Mouse (Mus musculus): ENCODE data around the gene Cyfip2. TPM values are rescaled to one million over a fixed set of nuclear protein-coding genes. Genes with fewer than 3 reads are reported as not detected.

Gene Cyfip2
- polyA plus RNA-seq, 1 experiment from 2014 or later, result 17.7 TPM

DNA sequence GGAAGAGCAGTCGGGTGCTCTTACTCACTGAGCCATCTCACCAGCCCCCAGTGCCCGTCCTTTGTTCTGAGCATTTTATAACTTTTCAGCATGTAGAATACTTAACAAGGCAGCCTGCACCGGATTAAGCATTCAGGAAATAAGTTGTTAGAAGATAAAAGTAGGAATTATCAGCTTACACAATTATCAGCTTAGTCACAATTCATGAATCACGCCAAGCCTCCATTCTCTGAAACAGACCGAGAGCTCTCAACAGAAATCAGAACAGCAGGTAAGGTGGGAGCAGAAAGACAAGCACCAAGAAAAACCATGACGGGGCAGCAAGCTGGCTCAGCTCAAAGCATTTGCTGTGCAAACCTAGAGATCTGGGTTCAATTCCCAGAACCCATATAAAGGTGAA, 12.8 kb downstream of the Cyfip2 start:
- WGBS, result 78% methylated on average over 6 of the region's 6 CpGs
- no peak overlapping the region for H3K9ac ChIP-seq (replicated peaks; ENCODE audit: low read length)
- H3K9me3 ChIP-seq (ENCODE audit: low read length), result no peaks in the 10 kb centered on the region
- H3K4me3 ChIP-seq (ENCODE audit: low read length), result no peak overlapping the region
- no peak overlapping the region for H3K4me2 ChIP-seq (replicated peaks; ENCODE audit: low read depth, low read length)
- no peaks in the 10 kb centered on the region for H3K36me3 ChIP-seq (ENCODE audit: insufficient read depth, low read length)
- no peak overlapping the region for H3K27ac ChIP-seq (ENCODE audit: low read length)
- no peak for ATAC-seq (ENCODE audit: low FRiP score, low TSS enrichment)
- no peaks in the 10 kb centered on the region for H3K27me3 ChIP-seq (ENCODE audit: insufficient read depth, low read length)
- peaks cover 16% of the 10 kb centered on the region for H3K4me1 ChIP-seq (ENCODE audit: insufficient read depth, low read length)

DNA sequence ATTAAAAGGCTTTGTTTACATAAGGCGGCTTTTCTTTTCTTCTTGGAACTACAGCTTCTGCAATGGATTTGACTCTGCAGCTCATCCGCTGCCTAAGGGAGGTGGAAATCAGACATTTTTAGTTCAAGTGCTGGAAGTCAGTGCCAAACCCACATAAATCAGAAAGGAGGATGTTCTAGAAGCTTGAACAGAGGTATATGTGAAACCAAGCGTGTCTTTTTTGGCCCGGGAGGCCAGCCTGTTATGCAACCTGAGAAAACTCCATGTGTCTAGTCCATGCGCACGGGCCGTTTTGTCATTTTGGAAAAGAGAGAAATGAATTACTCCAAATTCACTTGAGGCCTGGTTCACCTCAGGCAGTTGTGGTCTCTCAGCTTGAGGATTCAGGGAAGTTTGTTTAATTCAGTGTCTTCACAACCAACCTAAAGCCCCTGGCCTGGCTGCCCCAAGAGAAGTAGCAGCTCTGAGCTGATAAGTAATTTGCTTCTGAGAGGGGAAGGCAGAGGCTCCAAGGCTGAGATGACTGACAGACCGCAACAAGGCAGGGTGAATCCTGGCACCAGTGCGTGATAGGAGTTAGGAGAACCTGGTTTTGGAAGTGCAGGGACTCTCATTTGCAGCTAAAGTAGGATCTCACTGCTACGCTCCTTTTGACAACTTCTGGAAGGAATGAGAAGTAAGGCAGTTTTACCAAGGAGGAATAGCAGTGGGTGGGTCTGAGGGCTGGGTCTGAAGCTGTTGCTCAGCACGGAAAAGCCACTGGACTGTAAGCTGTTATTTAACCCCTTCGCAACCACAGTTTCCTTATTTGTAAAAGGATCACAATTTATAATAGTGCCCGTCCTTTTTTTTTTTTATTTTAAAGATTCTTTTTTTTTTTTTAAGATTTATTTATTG, 13.5 kb downstream of the Cyfip2 start:
- no peaks in the 10 kb centered on the region for H3K36me3 ChIP-seq (ENCODE audit: insufficient read depth, low read length)
- H3K4me3 ChIP-seq (ENCODE audit: low read length), result no peak overlapping the region
- H3K27me3 ChIP-seq (ENCODE audit: insufficient read depth, low read length), result no peaks in the 10 kb centered on the region
- peak; percentile 47; the same call in 1 of the 2 replicates for ATAC-seq (ENCODE audit: low FRiP score, low TSS enrichment)
- H3K4me1 ChIP-seq (ENCODE audit: insufficient read depth, low read length), result peaks cover 22% of the 10 kb centered on the region
- no peak overlapping the region for H3K9ac ChIP-seq (replicated peaks; ENCODE audit: low read length)
- H3K27ac ChIP-seq (ENCODE audit: low read length), result peak overlapping the region; percentile 3; the same call in 1 of the 2 replicates
- no peak overlapping the region for H3K4me2 ChIP-seq (replicated peaks; ENCODE audit: low read depth, low read length)
- H3K9me3 ChIP-seq (ENCODE audit: low read length), result no peaks in the 10 kb centered on the region
- WGBS, result 41% methylated on average over 13 of the region's 13 CpGs

DNA sequence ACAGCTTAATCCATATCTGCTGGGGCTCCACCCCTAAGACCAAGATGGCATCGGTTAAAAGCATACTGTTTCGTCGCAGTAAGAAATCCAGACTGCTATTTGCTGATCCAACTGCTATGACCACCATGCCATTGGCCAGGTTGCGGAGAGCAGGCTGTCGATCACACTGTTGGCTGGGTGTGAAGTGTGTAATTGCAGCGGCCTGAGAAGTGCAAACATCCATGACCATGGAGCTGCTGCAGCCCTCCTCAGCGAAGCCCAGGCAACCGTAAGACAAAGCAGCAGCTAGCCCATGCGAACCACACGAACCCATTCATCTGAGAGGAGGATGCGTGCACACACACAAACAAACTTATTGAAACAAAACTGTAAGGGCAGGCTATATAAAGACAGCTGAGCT, 18.3 kb downstream of the Cyfip2 start:
- Histone ChIP-seq H3K4me1 (ENCODE audit: insufficient read depth, low read length) (peaks cover 33% of the 10 kb centered on the region), H3K4me3 (ENCODE audit: low read length) (no peak overlapping the region), H3K36me3 (ENCODE audit: insufficient read depth, low read length) (no peaks in the 10 kb centered on the region), H3K9ac (replicated peaks; ENCODE audit: low read length) (no peak overlapping the region), H3K9me3 (ENCODE audit: low read length) (no peaks in the 10 kb centered on the region), H3K27me3 (ENCODE audit: insufficient read depth, low read length) (no peaks in the 10 kb centered on the region), H3K27ac (ENCODE audit: low read length) (no peak overlapping the region), H3K4me2 (replicated peaks; ENCODE audit: low read depth, low read length) (no peak overlapping the region)
- ATAC-seq (ENCODE audit: low FRiP score, low TSS enrichment), result no peak
- WGBS, result 62% methylated on average over 11 of the region's 11 CpGs

DNA sequence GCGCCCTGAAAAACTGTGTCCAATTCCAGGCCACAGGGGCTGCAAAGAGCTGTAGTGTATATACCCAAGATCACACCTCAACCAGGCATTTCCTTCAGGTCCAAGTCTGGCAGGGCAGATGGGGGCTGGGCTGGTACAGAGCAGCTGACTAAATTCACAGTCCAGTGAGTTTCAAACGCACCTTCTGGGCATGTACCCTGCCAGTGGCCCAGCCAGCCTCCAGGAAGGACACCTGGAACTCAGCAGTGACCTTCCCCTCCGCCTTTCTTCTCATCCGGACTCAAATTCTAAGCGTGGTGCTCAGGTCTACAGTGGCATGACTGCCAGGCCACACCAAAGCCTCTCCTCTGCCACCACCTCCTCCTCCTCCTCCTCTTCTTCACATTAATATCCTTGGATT, 19.2 kb downstream of the Cyfip2 start:
- Histone ChIP-seq H3K4me2 (replicated peaks; ENCODE audit: low read depth, low read length) (no peak overlapping the region), H3K9ac (replicated peaks; ENCODE audit: low read length) (no peak overlapping the region), H3K4me3 (ENCODE audit: low read length) (no peak overlapping the region), H3K9me3 (ENCODE audit: low read length) (no peaks in the 10 kb centered on the region), H3K36me3 (ENCODE audit: insufficient read depth, low read length) (no peaks in the 10 kb centered on the region), H3K27me3 (ENCODE audit: insufficient read depth, low read length) (no peaks in the 10 kb centered on the region), H3K27ac (ENCODE audit: low read length) (peak overlapping the region; percentile 46; the same call in 1 of the 2 replicates), H3K4me1 (ENCODE audit: insufficient read depth, low read length) (peaks cover 29% of the 10 kb centered on the region)
- 71% methylated on average over 5 of the region's 5 CpGs for WGBS
- peak; percentile 68; the same call in 1 of the 2 replicates for ATAC-seq (ENCODE audit: low FRiP score, low TSS enrichment)

DNA sequence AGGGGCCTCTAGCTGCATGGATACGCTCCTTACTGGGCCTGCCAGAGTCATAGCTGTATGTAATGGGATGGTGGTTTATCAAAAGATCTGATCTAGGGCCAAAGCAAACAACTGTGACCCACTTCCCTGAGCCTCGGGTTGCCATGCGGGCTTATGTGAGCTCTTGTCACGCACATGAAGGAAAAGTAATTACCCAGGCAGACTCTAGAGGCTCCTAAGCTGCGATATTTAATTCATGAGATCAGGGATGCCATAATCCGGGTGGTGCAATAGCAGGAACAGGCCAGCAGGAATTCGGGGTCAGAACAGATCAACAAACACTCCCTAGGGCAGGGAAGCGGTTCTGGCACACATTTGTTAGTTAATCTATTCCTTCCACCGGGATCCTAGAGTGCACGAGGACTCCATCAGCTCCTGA, 21.7 kb downstream of the Cyfip2 start:
- Histone ChIP-seq H3K36me3 (ENCODE audit: insufficient read depth, low read length) (no peaks in the 10 kb centered on the region), H3K27me3 (ENCODE audit: insufficient read depth, low read length) (no peaks in the 10 kb centered on the region), H3K4me3 (ENCODE audit: low read length) (no peak overlapping the region), H3K27ac (ENCODE audit: low read length) (peak overlapping the region; percentile 56; the same call in 1 of the 2 replicates), H3K4me2 (replicated peaks; ENCODE audit: low read depth, low read length) (no peak overlapping the region), H3K4me1 (ENCODE audit: insufficient read depth, low read length) (peaks cover 22% of the 10 kb centered on the region), H3K9ac (replicated peaks; ENCODE audit: low read length) (no peak overlapping the region), H3K9me3 (ENCODE audit: low read length) (no peaks in the 10 kb centered on the region)
- peak; percentile 20; the same call in 1 of the 2 replicates for ATAC-seq (ENCODE audit: low FRiP score, low TSS enrichment)
- WGBS, result 15% methylated on average over 10 of the region's 10 CpGs

DNA sequence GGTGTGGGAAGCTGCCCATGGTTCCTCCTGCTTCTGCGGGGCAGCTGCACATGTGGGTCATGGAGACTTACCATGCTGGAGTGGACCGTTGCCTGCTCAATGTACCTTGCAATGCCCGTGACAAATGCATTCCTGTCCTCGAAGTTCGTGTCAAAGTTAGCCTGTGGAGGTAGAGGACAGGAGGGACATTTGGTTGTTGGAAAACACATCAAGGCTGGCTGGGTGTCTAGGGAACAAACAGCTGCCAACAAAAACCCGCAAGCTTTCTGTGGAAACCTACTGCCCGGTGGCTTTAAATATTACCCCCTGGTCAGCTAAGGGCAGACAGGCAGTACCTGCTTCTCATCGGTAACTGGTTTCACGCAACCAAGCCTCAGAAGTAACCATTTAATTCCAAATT, 23.1 kb downstream of the Cyfip2 start:
- peaks cover 21% of the 10 kb centered on the region for H3K4me1 ChIP-seq (ENCODE audit: insufficient read depth, low read length)
- H3K27ac ChIP-seq (ENCODE audit: low read length), result peak overlapping the region; percentile 13; the same call in 1 of the 2 replicates
- H3K9ac ChIP-seq (replicated peaks; ENCODE audit: low read length), result no peak overlapping the region
- ATAC-seq (ENCODE audit: low FRiP score, low TSS enrichment), result 0 out of 2 replicates have a peak, but pooled peaks have one; percentile 33
- WGBS, result 57% methylated on average over 9 of the region's 9 CpGs
- no peaks in the 10 kb centered on the region for H3K36me3 ChIP-seq (ENCODE audit: insufficient read depth, low read length)
- no peak overlapping the region for H3K4me3 ChIP-seq (ENCODE audit: low read length)
- no peaks in the 10 kb centered on the region for H3K27me3 ChIP-seq (ENCODE audit: insufficient read depth, low read length)
- H3K4me2 ChIP-seq (replicated peaks; ENCODE audit: low read depth, low read length), result no peak overlapping the region
- no peaks in the 10 kb centered on the region for H3K9me3 ChIP-seq (ENCODE audit: low read length)

DNA sequence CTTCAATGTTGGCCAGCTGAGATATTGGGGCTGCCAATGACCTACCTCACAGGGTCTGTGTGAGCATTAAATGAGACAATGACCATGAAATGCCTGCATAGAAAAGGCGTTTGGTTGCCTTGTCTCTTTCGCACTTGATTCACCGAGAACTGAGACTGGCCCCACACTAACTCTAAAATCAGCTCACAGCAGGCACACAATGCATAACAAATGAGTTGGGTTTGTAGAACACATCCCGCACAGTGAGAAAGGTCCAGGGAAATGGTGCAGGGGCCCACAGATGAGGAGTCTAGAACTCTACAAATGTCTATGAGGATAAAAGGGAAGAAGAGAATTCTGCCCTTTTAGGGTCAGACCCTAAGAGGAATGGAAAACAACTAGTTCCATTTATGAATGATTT, 23.6 kb downstream of the Cyfip2 start:
- Histone ChIP-seq H3K9me3 (ENCODE audit: low read length) (no peaks in the 10 kb centered on the region), H3K27me3 (ENCODE audit: insufficient read depth, low read length) (no peaks in the 10 kb centered on the region), H3K4me1 (ENCODE audit: insufficient read depth, low read length) (peaks cover 16% of the 10 kb centered on the region), H3K4me3 (ENCODE audit: low read length) (no peak overlapping the region), H3K36me3 (ENCODE audit: insufficient read depth, low read length) (no peaks in the 10 kb centered on the region), H3K9ac (replicated peaks; ENCODE audit: low read length) (no peak overlapping the region), H3K4me2 (replicated peaks; ENCODE audit: low read depth, low read length) (no peak overlapping the region), H3K27ac (ENCODE audit: low read length) (no peak overlapping the region)
- 74% methylated on average over 4 of the region's 4 CpGs for WGBS
- no peak for ATAC-seq (ENCODE audit: low FRiP score, low TSS enrichment)

DNA sequence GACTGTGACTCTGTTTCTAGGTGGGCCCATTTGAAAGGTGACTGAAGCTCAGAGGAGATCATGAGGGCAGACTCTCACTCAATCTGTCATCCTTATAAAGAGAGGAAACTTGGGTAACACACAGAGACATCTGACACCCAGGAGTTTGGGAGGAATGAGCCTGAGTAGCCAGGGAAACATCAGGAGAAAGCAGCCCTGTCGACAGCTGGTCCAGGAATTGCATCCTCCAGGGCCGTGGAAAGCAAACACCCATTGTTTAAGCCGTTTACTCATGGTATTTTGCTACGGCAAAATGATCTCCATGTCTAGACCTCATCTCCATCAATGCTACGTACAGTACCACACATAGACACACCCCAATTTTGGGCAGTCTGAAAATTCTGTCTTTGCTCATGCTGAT, 24.6 kb downstream of the Cyfip2 start:
- no peak for ATAC-seq (ENCODE audit: low FRiP score, low TSS enrichment)

DNA sequence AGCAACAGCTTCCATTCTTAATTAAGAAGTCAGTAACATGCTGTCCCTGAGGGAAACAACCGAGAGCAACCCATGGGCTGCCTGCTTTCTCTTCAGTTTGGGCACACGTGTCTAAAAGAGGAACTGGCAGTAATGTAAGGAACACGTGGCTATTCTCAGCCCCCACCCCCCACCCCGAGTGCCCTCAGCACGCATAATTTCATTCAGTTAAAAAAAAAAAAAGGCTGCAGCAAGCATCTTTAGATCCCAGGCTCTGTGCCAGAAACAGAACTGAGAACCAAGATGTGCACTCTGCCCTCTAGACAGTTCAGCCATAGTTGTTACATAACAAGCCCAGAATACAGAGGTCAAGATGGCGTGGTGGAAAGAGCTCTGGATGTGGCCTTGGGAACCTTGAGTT, 25.9 kb downstream of the Cyfip2 start:
- Histone ChIP-seq H3K27me3 (ENCODE audit: insufficient read depth, low read length) (no peaks in the 10 kb centered on the region), H3K27ac (ENCODE audit: low read length) (no peak overlapping the region), H3K4me3 (ENCODE audit: low read length) (no peak overlapping the region), H3K4me2 (replicated peaks; ENCODE audit: low read depth, low read length) (no peak overlapping the region), H3K4me1 (ENCODE audit: insufficient read depth, low read length) (peaks cover 10% of the 10 kb centered on the region; the same call in 1 of the 2 replicates), H3K9ac (replicated peaks; ENCODE audit: low read length) (no peak overlapping the region), H3K36me3 (ENCODE audit: insufficient read depth, low read length) (peaks cover 6% of the 10 kb centered on the region), H3K9me3 (ENCODE audit: low read length) (no peaks in the 10 kb centered on the region)
- 62% methylated on average over 6 of the region's 6 CpGs for WGBS
- ATAC-seq (ENCODE audit: low FRiP score, low TSS enrichment), result no peak

More for the DNA sequence above, 24.6 kb downstream of the Cyfip2 start:
- H3K27me3 ChIP-seq (ENCODE audit: insufficient read depth, low read length), result no peaks in the 10 kb centered on the region
- H3K4me3 ChIP-seq (ENCODE audit: low read length), result no peak overlapping the region
- H3K9me3 ChIP-seq (ENCODE audit: low read length), result no peaks in the 10 kb centered on the region
- no peak overlapping the region for H3K27ac ChIP-seq (ENCODE audit: low read length)
- H3K9ac ChIP-seq (replicated peaks; ENCODE audit: low read length), result no peak overlapping the region
- H3K4me2 ChIP-seq (replicated peaks; ENCODE audit: low read depth, low read length), result no peak overlapping the region
- WGBS, result 48% methylated on average over 5 of the region's 5 CpGs
- no peaks in the 10 kb centered on the region; the same call in 1 of the 2 replicates for H3K36me3 ChIP-seq (ENCODE audit: insufficient read depth, low read length)
- peaks cover 10% of the 10 kb centered on the region; the same call in 1 of the 2 replicates for H3K4me1 ChIP-seq (ENCODE audit: insufficient read depth, low read length)

DNA sequence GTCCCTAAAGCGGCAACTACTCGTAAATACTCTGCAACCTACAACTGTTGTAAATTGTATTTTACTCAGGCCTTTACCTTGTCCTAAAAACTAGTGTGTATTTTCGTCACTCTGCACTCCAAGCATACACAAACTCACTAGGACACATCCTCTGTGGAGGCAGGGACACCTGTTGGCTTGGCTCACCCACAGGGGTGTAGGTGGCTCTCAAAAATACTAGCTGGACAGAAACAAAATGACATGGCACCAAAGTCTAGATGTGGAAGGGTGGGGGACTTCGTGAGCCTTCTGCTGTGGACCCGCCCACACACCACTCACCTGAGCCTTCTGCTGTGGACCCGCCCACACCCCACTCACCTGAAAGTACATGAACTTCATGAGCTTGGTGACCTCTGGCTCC, 28.9 kb downstream of the Cyfip2 start:
- WGBS, result 89% methylated on average over 6 of the region's 6 CpGs
- ATAC-seq (ENCODE audit: low FRiP score, low TSS enrichment), result no peak

More for the DNA sequence above, 28.9 kb downstream of the Cyfip2 start:
- Histone ChIP-seq H3K36me3 (ENCODE audit: insufficient read depth, low read length) (peaks cover 6% of the 10 kb centered on the region), H3K27me3 (ENCODE audit: insufficient read depth, low read length) (no peaks in the 10 kb centered on the region), H3K4me2 (replicated peaks; ENCODE audit: low read depth, low read length) (no peak overlapping the region), H3K9me3 (ENCODE audit: low read length) (no peaks in the 10 kb centered on the region), H3K4me3 (ENCODE audit: low read length) (no peak overlapping the region), H3K9ac (replicated peaks; ENCODE audit: low read length) (no peak overlapping the region), H3K27ac (ENCODE audit: low read length) (no peak overlapping the region), H3K4me1 (ENCODE audit: insufficient read depth, low read length) (0 out of 2 replicates have a peak, but pooled peaks cover under 1% of the 10 kb centered on the region)
